Mouse (Mus musculus) spleen, adult 2 months (tissue): Measurements from ENCODE around the gene Tmem44.

Experiments
- CTCF ChIP-seq: fragments of 200-500 bp; IDR thresholded peaks from 2 replicates; pipeline ENCODE4 v1.5.1; 2011; ENCODE audit warnings: mild to moderate bottlenecking, inconsistent platforms; ENCODE audit not compliant: insufficient read depth, insufficient read length, insufficient replicate concordance; ENCODE audit errors: extremely low read depth
- POLR2A ChIP-seq: fragments of 200-500 bp; IDR thresholded peaks from 2 replicates; pipeline ENCODE4 v1.6.1; 2011; ENCODE audit warnings: low read depth, low read length, inconsistent platforms

DNA sequence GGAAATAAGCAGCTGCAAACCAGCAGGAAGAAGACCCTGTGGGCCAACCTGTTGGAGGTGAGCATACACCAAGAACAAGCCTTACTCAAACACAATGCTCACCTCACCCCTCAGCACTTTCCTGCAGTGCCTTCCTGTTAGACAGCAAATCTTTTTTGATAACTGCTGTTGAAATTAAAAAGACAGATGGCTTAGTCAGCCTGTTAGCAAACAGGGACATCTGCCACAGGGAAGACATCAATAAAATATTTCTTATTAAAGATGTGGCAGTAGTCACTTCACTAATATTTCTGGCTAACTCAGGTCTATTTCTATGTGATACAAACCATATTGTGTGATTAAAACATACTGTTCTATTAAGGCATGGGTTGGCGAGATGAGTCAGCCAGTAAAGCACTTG lies 25.8 kb upstream of the Tmem44 start:
- TF ChIP-seq CTCF = no peak
- TF ChIP-seq POLR2A = no peak
